Mouse (Mus musculus) MEL (cell line): Measurements from ENCODE around the gene Adamts1. TPM values are rescaled to one million over a fixed set of nuclear protein-coding genes. Genes with fewer than 3 reads are reported as not detected.

Experiments used
- DNase-seq: peaks from one replicate; pipeline ENCODE4 v3.0.0; 2011; ENCODE audit warnings: low read depth, low spot score
- H3K27ac ChIP-seq: 2 replicates; pipeline ENCODE4 v1.5.1; 2012; ENCODE audit warnings: low read depth, mild to moderate bottlenecking, control low read depth, low read length, moderate library complexity; ENCODE audit not compliant: control insufficient read depth
- H3K27me3 ChIP-seq, 2 experiments: fragments of 150-350 bp in 1 of 2; sonication (generic) in 1 of 2; 2 replicates each; pipeline ENCODE4 v1.6.1; 2012; ENCODE audit warnings: low read length in 2 of 2, mild to moderate bottlenecking in 2 of 2, improper control_type of control experiment in 1 of 2, moderate library complexity in 1 of 2; ENCODE audit not compliant: insufficient read depth in 2 of 2, control insufficient read depth in 1 of 2
- H3K36me3 ChIP-seq, 2 experiments: 2 replicates each; pipeline ENCODE4 v1.6.1; 2012 to 2014; ENCODE audit warnings: low read length in 2 of 2, improper control_type of control experiment in 1 of 2, inconsistent platforms in 1 of 2, mild to moderate bottlenecking in 1 of 2; ENCODE audit not compliant: insufficient read depth in 2 of 2, control insufficient read depth in 1 of 2
- H3K4me1 ChIP-seq, 2 experiments: fragments of 150-350 bp in 1 of 2; sonication (generic) in 1 of 2; 2 replicates each; pipeline ENCODE4 v1.6.1; 2012; ENCODE audit warnings: low read length in 2 of 2, improper control_type of control experiment in 1 of 2, mild to moderate bottlenecking in 1 of 2; ENCODE audit not compliant: insufficient read depth in 2 of 2, control insufficient read depth in 1 of 2
- H3K4me3 ChIP-seq, 2 experiments: fragments of 150-350 bp in 1 of 2; sonication (generic) in 1 of 2; 2 replicates each; pipeline ENCODE4 v1.5.1; 2012; ENCODE audit warnings: low read depth in 2 of 2, low read length in 2 of 2, mild to moderate bottlenecking in 2 of 2, moderate library complexity in 2 of 2, control low read depth in 1 of 2, improper control_type of control experiment in 1 of 2; ENCODE audit not compliant: control insufficient read depth in 1 of 2, insufficient read depth in 1 of 2
- H3K79me2 ChIP-seq: 2 replicates; pipeline ENCODE4 v1.6.1; 2012; ENCODE audit warnings: mild to moderate bottlenecking, low read length, moderate library complexity; ENCODE audit not compliant: control insufficient read depth, poor library complexity, insufficient read depth
- H3K9ac ChIP-seq: 2 replicates; pipeline ENCODE4 v1.6.1; 2012; ENCODE audit warnings: low read depth, mild to moderate bottlenecking, control low read depth, low read length, moderate library complexity; ENCODE audit not compliant: control insufficient read depth, poor library complexity, severe bottlenecking
- H3K9me3 ChIP-seq: fragments of 150-350 bp; sonication (generic); replicated peaks from 2 replicates; pipeline ENCODE4 v1.6.1; 2012; ENCODE audit warnings: mild to moderate bottlenecking, low read length, improper control_type of control experiment, moderate library complexity; ENCODE audit not compliant: insufficient read depth
- BHLHE40 ChIP-seq: IDR thresholded peaks from 2 replicates; pipeline ENCODE4 v1.6.1; 2012; ENCODE audit warnings: low read depth, mild to moderate bottlenecking, inconsistent platforms, low read length, improper control_type of control experiment, borderline replicate concordance
- CHD1 ChIP-seq: IDR thresholded peaks from 2 replicates; pipeline ENCODE4 v1.6.1; 2012; ENCODE audit warnings: low read depth, mild to moderate bottlenecking, inconsistent platforms, low read length, improper control_type of control experiment
- E2F4 ChIP-seq: IDR thresholded peaks from 2 replicates; pipeline ENCODE4 v1.6.1; 2011; ENCODE audit warnings: low read depth, low read length, improper control_type of control experiment, borderline replicate concordance
- ELF1 ChIP-seq: IDR thresholded peaks from 2 replicates; pipeline ENCODE4 v1.6.1; 2014; ENCODE audit warnings: low read depth, mild to moderate bottlenecking, inconsistent platforms, low read length, improper control_type of control experiment, moderate library complexity
- EP300 ChIP-seq, 2 experiments: IDR thresholded peaks; 2 replicates each; pipeline ENCODE4 v1.6.1; 2011; ENCODE audit warnings: improper control_type of control experiment in 2 of 2, low read length in 2 of 2, low read depth in 1 of 2, mild to moderate bottlenecking in 1 of 2
- GABPA ChIP-seq: IDR thresholded peaks from 2 replicates; pipeline ENCODE4 v1.6.1; 2012; ENCODE audit warnings: low read depth, mild to moderate bottlenecking, inconsistent platforms, low read length, improper control_type of control experiment, moderate library complexity
- MAFK ChIP-seq: IDR thresholded peaks from 2 replicates; pipeline ENCODE4 v1.6.1; 2011; ENCODE audit warnings: low read depth, mild to moderate bottlenecking, low read length, improper control_type of control experiment, borderline replicate concordance
- MAZ ChIP-seq: IDR thresholded peaks from 2 replicates; pipeline ENCODE4 v1.6.1; 2012; ENCODE audit warnings: low read depth, mild to moderate bottlenecking, inconsistent platforms, low read length, improper control_type of control experiment
- MEF2A ChIP-seq: IDR thresholded peaks from 2 replicates; pipeline ENCODE4 v1.6.1; 2014; ENCODE audit warnings: low read depth, mild to moderate bottlenecking, inconsistent platforms, low read length, improper control_type of control experiment; ENCODE audit not compliant: poor library complexity, insufficient replicate concordance, severe bottlenecking; ENCODE audit errors: extremely low read depth
- MXI1 ChIP-seq: IDR thresholded peaks from 2 replicates; pipeline ENCODE4 v1.6.1; 2011; ENCODE audit warnings: mild to moderate bottlenecking, low read depth, low read length, improper control_type of control experiment
- MYB ChIP-seq: IDR thresholded peaks from 2 replicates; pipeline ENCODE4 v1.6.1; 2011; ENCODE audit warnings: mild to moderate bottlenecking, low read depth, low read length, improper control_type of control experiment
- MYC ChIP-seq: IDR thresholded peaks from 2 replicates; pipeline ENCODE4 v1.6.1; 2011; ENCODE audit warnings: low read depth, mild to moderate bottlenecking, low read length, improper control_type of control experiment, moderate library complexity
- NELFE ChIP-seq: IDR thresholded peaks from 2 replicates; pipeline ENCODE4 v1.6.1; 2011; ENCODE audit warnings: low read depth, low read length, improper control_type of control experiment
- POLR2A ChIP-seq, 2 experiments: IDR thresholded peaks; 2 replicates each; pipeline ENCODE4 v1.6.1; 2011 to 2012; ENCODE audit warnings: low read length in 2 of 2, mild to moderate bottlenecking in 2 of 2, control low read depth in 1 of 2, improper control_type of control experiment in 1 of 2, low read depth in 1 of 2, moderate library complexity in 1 of 2; ENCODE audit not compliant: control insufficient read depth in 1 of 2, insufficient read depth in 1 of 2, poor library complexity in 1 of 2
- RCOR1 ChIP-seq: IDR thresholded peaks from 2 replicates; pipeline ENCODE4 v1.6.1; 2012; ENCODE audit warnings: low read depth, mild to moderate bottlenecking, inconsistent platforms, low read length, improper control_type of control experiment
- SMC3 ChIP-seq: IDR thresholded peaks from 2 replicates; pipeline ENCODE4 v1.6.1; 2011; ENCODE audit warnings: low read depth, low read length, improper control_type of control experiment
- TAL1 ChIP-seq: IDR thresholded peaks from 2 replicates; pipeline ENCODE4 v1.6.1; 2012; ENCODE audit warnings: mild to moderate bottlenecking, inconsistent platforms, low read length, moderate library complexity, mixed read lengths
- TBP ChIP-seq: IDR thresholded peaks from 2 replicates; pipeline ENCODE4 v1.8.0; 2011; ENCODE audit warnings: low read depth, low read length, improper control_type of control experiment
- TCF12 ChIP-seq: IDR thresholded peaks from 2 replicates; pipeline ENCODE4 v1.6.1; 2014; ENCODE audit warnings: low read depth, mild to moderate bottlenecking, inconsistent platforms, low read length, improper control_type of control experiment, moderate library complexity
- UBTF ChIP-seq: IDR thresholded peaks from 2 replicates; pipeline ENCODE4 v1.6.1; 2012; ENCODE audit warnings: low read depth, mild to moderate bottlenecking, inconsistent platforms, low read length, improper control_type of control experiment, moderate library complexity, borderline replicate concordance; ENCODE audit not compliant: insufficient read depth
- USF1 ChIP-seq: IDR thresholded peaks from 2 replicates; pipeline ENCODE4 v1.6.1; 2014; ENCODE audit warnings: low read depth, mild to moderate bottlenecking, inconsistent platforms, low read length, improper control_type of control experiment, moderate library complexity
- ZC3H11A ChIP-seq: IDR thresholded peaks from 2 replicates; pipeline ENCODE4 v1.6.1; 2012; ENCODE audit warnings: low read depth, mild to moderate bottlenecking, inconsistent platforms, low read length, improper control_type of control experiment
- ZKSCAN1 ChIP-seq: IDR thresholded peaks from 2 replicates; pipeline ENCODE4 v1.6.1; 2012; ENCODE audit warnings: low read depth, mild to moderate bottlenecking, inconsistent platforms, low read length, improper control_type of control experiment, moderate library complexity
- ZMIZ1 ChIP-seq: IDR thresholded peaks from 2 replicates; pipeline ENCODE4 v1.6.1; 2012; ENCODE audit warnings: low read depth, mild to moderate bottlenecking, inconsistent platforms, low read length, improper control_type of control experiment, moderate library complexity
- polyA plus RNA-seq, 2 experiments: library from polyadenylated mRNA; stranded (reverse) in 1 of 2; unstranded in 1 of 2; fragments of >175 nt in 1 of 2; fragments of >200 nt in 1 of 2; gene quantifications; 2 replicates each; pipeline versions ENCODE4 v1.2.1 to v1.2.4; 2012; ENCODE audit warnings: low replicate concordance in 2 of 2, low read depth in 1 of 2; ENCODE audit not compliant: insufficient read length in 2 of 2, insufficient read depth in 1 of 2, missing spikeins in 1 of 2
- total RNA-seq: library from RNA; depleted of rRNA; stranded (reverse); fragments of 300-350 nt; gene quantifications from 2 replicates; pipeline ENCODE4 v1.2.3, GENCODE M21; 2012

Gene Adamts1
- total and polyA plus RNA-seq, 3 experiments = not detected

DNA sequence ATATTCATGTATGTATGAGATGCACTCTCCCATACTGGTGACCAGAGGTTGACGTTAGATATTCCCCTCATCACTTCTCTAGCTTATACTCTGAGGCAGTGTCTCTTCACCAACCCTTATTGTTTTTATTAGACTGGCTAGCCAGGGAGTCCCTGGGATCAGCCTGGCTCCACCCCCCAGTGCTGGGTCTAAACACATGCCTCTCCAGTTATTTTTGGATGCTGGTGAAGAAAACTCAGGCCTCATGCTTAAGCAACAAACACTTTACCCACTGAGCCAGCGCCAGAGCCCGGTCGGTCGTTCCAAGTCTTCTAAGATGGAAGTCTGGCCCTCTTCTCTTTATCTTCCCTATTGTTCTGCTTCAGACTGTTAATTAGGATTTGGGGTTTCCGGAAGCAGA, 53.6 kb downstream of the Adamts1 start:
- Histone ChIP-seq H3K27ac (no peak overlapping the region), H3K4me3 (no peak overlapping the region), H3K79me2 (no peaks in the 10 kb centered on the region), H3K4me1 (no peaks in the 10 kb centered on the region), H3K36me3 (no peaks in the 10 kb centered on the region), H3K9me3 (no peaks in the 10 kb centered on the region), H3K9ac (no peak overlapping the region), H3K27me3 (no peaks in the 10 kb centered on the region)
- TF ChIP-seq MYC = no peak
- TF ChIP-seq RCOR1 = no peak
- TF ChIP-seq TAL1 = no peak
- TF ChIP-seq BHLHE40 = no peak
- no peak for TF ChIP-seq TBP
- no peak for TF ChIP-seq ZMIZ1
- no peak for TF ChIP-seq EP300 (IDR thresholded peaks at IDR 0.05; ENCODE audit: low read depth in 1 of 2, low read length in 2 of 2)
- TF ChIP-seq NELFE = no peak
- TF ChIP-seq UBTF = no peak
- no peak for TF ChIP-seq MAZ
- no peak for TF ChIP-seq ZC3H11A
- no peak for TF ChIP-seq CHD1
- TF ChIP-seq E2F4 = no peak
- TF ChIP-seq TCF12 = no peak
- no peak for TF ChIP-seq MEF2A
- TF ChIP-seq MXI1 = no peak
- no peak for TF ChIP-seq GABPA
- no peak for TF ChIP-seq ELF1
- no peak for TF ChIP-seq MYB
- TF ChIP-seq, all 39 proteins: peak for 0
- DNase-seq = no peak

DNA sequence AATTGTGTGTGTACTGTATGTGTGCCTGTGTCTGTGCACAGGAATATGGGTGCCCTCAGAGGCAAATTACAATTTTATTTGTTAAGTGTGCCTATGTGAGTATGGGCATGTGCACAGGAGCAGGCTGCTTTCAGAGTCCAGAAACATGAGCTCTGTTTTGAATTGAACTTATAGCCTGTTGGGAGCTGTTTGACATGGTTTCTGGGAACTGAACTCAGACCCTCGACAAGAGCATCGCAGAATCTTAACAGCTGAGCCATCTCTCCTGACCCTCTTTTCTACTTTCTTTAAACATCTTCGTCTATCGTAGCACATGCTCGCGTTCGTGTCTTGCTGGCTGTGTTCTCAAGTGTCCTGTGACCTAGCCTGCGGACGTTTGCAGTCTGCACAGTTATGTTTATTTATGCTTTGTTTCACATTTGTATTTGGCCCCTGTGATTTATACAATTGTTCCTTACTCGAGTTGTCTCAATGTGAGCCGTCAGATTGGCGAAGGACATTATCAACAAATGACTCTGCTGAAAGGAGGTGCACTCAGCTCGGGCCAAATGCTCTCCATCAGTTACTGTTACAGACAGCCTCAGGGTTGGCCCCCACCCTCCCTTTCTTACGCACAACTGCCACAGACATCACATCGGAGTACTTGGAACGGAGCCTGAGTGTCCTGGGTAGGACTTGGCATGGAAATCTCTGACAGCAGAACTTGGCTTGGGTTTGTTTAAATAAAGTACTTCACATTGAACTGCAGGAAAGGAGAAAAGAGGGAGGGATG, 55.1 kb downstream of the Adamts1 start:
- H3K4me1 ChIP-seq = no peaks in the 10 kb centered on the region
- no peaks in the 10 kb centered on the region for H3K9me3 ChIP-seq
- no peaks in the 10 kb centered on the region for H3K36me3 ChIP-seq
- no peaks in the 10 kb centered on the region for H3K27me3 ChIP-seq
- no peak overlapping the region for H3K27ac ChIP-seq
- H3K4me3 ChIP-seq = no peak overlapping the region
- no peak for DNase-seq
- no peak overlapping the region for H3K9ac ChIP-seq
- TF ChIP-seq POLR2A (IDR thresholded peaks at IDR 0.05; ENCODE audit: control insufficient read depth in 1 of 2, insufficient read depth in 1 of 2, low read depth in 1 of 2, low read length in 2 of 2, poor library complexity in 1 of 2) = no peak
- TF ChIP-seq MYC = no peak
- TF ChIP-seq SMC3 = no peak
- no peak for TF ChIP-seq USF1
- no peak for TF ChIP-seq ELF1
- no peak for TF ChIP-seq TBP
- TF ChIP-seq ZKSCAN1 = no peak
- TF ChIP-seq TAL1 = no peak
- TF ChIP-seq MAFK = no peak
- H3K79me2 ChIP-seq = no peaks in the 10 kb centered on the region
